Mouse (Mus musculus) stomach, postnatal 0 days (tissue): ENCODE measurements around the gene Sgms1.

Experiments used
- CTCF ChIP-seq: IDR thresholded peaks from 2 replicates; pipeline ENCODE4 v1.5.1; 2016; ENCODE audit warnings: antibody characterized with exemption, low read depth, mild to moderate bottlenecking, moderate library complexity
- EP300 ChIP-seq: optimal IDR thresholded peaks from 2 replicates; pipeline ENCODE3; 2016; ENCODE audit warnings: antibody characterized with exemption

- no peak for TF ChIP-seq CTCF
- TF ChIP-seq EP300, result no peak
Measured at GRCm38 (mm10) chr19:32291130-32291529, 98.4 kb downstream of the Sgms1 start.
